Mouse (Mus musculus) urinary bladder, adult 18-20 months (tissue): Measurements from ENCODE around the gene Foxk1.

Experiments
- DNase-seq, 2 experiments: peaks; one replicate each; pipeline ENCODE4 v3.0.0; 2022; ENCODE audit warnings: low spot score in 2 of 2, mixed read lengths in 2 of 2

Gene Foxk1

DNA sequence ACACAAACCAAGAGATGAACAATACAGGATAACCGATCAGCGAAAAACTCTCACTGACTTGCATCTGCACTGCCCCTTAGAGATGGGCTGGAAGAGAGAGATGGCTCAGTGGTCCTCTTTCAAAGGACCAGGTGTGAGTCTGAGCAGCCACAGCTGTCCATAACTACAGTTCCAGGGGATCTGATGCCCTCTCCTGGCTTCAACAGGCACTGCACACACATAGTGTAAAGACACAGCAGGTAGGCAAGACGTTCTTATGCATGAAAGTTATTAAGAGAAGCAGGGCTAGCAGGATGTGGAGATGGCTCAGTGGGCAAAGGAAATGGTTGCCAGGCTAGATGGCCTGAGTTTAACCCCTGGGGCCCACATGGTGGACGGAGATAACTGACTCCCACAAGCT is 13.6 kb upstream of the Foxk1 start:
- DNase-seq, result no peak

DNA sequence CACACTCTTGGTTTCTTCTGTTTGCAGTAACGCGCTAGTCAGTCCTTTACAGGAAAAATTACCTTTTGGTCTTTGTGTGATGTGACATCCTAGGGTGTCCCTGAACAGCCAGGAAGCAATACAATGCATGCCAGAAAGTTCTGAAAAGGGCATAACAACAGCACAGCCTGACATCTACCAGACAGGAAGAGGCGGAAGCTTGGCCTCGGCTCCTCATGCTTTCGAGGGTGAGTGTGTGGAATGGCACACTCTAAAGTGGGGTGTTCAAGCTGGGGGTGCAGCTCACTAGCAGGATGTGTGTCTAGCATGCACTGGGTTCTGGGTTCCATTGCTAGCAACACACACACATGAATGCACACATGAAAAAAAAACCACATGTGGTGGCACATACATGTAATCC is 9.6 kb upstream of the Foxk1 start:
- no peak for DNase-seq

DNA sequence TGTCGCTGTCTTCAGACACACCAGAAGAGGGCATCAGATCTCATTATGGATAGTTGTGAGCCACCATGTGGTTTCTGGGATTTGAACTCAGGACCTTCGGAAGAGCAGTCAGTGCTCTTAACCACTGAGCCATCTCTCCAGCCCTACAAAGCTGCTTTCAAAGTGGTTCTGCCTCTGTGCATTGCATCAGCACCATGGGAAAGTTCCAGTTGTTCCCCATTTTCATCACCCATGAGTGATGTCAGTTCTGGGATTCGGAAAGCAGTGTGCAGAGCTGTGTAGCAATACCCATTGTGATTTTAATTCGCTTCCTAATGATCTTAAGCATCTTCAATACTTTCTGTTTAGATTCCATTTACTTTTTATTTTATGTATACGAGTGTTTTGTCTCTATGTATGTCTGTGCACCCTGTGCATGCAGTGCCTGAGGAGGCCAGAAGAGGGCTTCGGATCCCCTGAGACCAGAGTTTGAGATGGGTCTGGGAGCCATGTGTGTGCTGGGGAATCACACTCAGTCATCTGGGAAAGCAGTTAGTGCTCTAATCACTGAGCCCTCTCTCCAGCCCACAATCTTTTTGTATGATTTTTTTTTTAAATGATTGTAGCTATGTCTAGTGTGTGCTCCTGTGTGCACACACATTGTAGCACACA is 6.6 kb upstream of the Foxk1 start:
- DNase-seq, result no peak

DNA sequence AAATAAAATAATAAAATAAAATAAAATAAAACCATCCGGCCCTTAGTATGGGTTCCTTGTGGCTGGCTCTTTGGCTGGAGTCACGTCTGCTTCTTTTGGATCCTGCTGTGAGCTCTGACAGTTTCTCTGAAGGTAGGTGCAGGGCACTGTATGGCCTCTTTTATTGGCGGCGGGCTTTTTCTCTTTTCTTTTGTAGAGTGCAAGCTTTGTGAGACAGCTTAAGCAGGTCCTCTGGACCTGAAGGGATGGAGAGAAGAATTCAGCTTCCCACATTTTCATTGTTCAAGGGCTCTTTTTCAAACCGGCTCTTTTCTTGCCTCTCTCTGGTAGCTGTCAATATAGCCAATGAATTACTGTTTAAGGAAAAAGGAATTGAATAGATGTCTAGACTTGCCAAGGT is 5.4 kb upstream of the Foxk1 start:
- DNase-seq, result no peak

DNA sequence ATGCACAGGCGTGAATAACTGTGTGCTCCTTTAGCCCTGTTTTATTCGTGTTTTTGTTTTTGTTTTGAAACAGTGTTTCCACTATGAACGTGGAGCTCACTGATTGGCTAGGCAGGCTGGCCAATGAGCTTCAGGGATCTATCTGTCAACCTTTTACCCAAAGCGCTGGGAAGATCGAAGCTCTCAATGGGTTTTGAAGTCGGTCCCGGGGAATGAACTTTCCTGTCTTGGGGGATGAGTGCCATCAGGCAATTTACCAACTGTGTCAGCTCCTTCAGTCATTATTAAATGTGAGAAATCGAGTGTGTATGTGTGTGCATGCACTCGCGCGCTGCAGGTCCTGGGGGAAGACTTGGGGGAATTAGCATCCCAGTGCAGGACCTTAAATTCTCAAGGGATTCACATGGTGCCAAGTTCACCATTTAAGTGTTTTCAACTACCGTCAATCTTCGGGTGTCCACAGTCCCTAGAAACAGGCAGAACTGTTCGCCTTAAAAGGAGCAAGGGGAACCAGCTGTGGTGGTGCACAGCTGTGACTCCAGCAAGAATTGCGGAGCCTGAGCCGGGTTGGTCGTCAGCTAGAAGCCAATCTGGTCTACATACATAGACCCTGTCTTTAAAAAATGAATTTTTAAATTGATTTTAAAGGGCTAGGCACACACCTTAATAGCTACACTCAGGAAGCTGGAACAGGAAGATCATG is 965 bp upstream of the Foxk1 start:
- DNase-seq, result no peak

DNA sequence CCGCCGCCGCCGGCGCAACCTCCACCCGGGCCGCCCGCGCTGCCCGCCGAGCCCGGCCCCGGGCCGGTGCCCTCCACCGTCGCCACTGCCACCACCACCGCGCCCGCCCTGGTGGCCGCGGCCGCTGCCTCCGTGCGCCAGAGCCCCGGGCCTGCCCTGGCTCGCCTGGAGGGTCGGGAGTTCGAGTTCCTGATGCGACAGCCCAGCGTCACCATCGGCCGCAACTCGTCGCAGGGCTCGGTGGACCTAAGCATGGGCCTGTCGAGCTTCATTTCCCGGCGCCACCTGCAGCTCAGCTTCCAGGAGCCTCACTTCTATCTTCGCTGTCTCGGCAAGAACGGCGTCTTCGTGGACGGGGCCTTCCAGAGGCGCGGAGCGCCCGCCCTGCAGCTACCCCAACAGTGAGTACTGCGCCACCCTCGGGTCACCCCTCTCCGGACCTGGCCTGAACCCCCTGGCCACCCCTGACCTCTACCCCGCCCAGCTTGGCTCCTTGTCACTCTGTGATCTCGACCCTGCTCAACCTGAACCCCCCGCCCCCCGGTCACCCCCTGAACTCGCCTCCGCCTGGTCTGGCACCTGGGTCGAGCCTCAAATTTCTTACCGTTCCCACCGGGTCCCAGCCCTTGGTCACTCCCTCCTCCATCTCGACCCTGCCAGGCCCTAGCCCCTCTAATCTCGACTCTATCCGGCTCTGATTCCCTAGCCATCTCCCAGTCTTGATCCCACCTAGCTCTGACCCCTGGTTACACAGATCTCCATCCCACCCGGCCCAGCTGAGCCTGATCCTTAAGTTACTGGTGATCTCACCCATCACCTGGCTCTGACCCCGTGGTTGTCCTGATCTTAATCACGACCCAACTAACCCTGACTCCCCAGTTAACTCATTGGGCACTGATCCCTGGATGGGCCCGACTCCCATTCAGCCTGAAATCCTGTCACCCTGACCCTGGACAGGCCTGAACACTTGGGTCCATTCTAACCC is 636 bp downstream of the Foxk1 start:
- peak in 1 of 2 experiments; percentile 54 for DNase-seq

DNA sequence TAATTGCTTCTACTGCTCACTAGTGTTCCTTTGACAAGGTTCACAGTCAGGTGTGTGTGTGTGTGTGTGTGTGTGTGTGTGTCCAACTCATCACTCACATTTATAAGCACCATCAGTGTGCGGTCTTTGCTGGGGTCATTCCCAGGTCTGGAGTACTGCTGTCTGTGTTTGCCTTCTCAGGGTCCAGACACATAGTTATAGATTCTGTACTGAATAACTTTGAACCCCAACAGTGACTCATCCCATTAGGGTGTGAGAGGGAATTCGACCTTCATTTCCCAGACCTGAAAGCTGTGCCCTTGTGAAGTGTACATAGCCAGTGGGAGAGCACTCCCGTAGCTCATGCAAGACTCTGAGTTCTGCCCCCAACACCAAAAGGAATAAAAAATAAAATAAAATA is 2.4 kb downstream of the Foxk1 start:
- no peak for DNase-seq

DNA sequence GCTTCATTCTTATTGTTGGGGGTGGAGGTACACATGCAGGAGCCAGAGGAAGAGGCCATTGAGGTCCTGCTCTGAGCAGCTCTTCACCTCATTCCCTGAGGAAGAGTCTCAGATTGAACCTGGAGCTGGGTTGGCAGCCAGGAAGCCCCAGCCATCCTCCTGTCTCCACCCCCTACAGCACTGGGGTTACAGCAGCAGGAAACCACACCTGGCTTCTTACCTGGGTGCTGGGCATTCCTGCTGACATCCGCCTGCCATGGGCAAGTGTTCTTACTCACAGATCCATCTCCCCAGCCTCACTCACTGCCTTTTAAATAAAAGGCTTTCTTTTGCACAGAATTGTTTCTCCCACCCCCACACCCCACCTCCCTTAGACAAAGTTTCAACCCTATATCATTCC is 3.0 kb downstream of the Foxk1 start:
- DNase-seq, result no peak

DNA sequence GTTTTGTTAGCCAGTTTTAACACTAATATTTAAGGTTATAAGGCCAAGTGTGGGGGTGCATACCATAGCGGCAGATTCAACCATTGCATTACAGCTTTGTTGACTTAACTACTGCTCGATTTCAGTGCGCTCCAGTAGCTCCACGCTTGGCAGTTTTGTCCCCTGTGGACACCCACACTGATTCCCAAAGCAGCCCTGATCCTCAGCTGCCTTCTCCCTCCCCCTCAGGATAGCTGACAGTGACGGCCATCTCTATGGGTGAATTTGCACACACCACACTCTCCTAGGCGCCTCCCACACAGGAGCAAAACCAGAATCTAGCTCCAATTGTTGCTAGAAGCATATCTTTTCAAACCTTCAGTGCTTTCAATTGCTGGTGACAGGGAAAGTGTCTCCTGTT is 4.1 kb downstream of the Foxk1 start:
- no peak for DNase-seq

DNA sequence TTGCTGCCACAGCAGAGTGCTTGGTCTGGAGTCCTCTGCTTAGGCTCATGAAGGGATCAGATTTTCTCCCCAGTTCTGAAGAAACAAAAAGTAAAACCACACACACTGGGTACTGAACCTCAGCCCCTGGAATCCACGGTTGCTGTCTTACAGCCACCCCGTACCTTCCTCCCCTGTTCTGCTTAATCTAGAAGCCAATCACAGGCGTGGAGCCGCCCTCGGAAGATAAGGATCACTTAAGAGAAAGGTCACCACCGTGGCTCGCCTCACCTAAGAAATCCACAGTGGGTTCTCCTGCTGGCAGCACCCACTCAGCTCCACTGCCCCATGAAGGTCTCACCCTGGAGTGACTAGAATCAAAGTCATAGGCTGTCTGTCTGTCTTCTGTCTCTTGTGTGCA is 5.1 kb downstream of the Foxk1 start:
- no peak for DNase-seq

DNA sequence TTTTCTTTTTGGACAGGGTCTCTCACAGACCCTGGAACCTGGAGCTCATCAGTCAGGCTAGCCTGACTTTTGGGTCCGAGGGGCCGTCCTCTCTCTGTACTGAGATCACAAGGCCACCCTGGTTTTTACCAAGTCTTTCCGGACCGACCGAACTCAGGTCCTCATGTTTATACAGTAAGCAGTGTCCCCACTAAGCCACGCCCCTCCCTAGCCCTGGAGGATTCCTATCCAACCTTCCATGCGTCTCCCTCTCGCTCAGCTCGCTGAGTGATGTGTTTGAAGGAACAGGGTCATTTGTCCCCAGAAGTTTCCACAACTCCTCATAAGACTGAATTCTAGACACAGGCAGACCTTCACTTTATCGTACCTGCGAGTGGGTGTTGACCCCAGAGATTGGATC is 5.6 kb downstream of the Foxk1 start:
- no peak for DNase-seq

DNA sequence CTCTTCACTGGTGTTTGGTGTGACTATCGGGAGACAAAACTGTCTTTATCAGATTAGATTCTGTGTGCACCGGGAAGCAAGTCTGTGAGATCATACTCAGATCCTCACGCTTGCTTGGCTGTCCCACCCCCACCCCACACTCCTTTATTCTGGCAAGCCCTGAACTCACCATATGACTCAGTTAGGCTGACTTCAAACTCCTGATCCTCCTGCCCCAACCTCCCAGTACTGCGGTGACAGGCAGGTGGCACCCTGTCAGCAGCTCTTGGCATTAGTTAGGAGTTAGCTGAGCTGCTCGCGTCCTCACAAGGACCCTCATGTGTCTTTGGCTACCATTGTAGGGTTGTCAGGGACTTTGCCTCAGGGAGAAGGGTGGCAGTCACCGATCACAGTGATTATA is 6.1 kb downstream of the Foxk1 start:
- no peak for DNase-seq

DNA sequence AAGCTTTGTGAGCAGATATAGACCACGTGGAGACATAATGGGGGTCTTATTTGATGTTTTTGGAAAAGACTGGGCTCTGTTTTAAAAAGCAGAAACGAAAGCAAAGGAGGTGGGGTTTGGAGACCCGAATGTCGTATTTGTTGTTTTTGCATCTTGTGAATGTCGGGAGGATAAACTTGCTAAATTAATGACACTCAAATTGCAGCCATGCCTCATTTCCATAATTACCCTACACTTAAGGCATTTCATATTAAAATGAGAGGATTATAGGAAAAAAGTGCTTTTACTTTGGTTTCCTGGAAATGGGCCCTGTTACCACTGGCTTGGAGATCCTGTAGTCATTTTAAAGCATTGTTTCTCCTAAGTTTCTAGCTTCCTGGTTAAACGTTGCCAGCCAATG is 7.9 kb downstream of the Foxk1 start:
- no peak for DNase-seq

DNA sequence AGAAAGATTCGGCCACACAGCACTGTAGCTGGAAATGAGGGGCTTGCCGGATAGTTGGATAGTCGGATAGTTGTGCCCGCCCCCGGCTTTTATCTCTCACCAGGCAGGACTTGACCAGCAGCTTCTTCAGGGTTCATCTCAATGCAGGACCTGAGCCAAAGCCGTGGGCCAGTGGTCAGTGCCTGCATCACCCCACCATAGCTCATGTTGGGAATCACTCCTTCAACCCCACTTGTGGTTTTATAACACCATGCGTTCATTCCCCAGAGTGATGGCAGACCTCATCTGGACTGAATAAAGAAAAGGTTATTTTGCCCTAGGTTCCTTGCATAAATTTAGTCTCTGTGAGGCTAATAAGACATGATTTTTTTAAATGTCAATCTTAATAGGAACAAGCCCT is 9.1 kb downstream of the Foxk1 start:
- DNase-seq, result no peak

DNA sequence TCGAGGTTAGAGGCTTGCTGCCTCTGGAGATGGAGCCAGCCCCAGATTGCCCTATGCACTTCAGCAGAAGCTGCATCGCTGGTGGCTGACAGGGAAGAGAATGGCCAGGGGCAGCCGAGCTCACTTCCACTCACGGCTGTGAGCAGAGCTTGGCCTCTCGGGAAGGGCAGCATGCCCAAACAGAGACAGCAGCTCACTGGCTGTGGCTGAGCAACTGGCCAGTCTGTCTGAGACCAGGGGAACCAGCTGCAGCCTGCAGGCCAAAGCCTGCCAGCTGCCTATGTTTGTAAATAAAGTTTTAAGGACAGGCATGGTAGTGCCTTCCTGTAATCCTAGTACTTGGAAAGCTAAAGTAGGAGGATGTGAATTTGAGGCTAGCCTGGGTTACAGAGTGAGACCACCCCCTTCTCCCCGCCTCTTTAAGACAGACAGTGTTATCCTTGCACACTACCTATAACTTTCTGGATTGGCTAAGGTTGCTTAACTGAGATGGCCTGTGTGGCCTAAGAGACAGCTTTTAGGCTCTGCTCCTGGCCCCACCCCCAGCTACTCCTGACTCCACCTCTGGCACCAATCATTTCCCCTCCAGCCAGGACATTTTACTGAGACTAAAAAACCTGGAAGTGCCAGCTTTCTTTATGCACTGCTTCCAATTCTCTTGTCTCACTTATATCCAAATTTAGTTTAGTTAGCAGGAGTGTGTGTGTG is 11.5 kb downstream of the Foxk1 start:
- no peak for DNase-seq

DNA sequence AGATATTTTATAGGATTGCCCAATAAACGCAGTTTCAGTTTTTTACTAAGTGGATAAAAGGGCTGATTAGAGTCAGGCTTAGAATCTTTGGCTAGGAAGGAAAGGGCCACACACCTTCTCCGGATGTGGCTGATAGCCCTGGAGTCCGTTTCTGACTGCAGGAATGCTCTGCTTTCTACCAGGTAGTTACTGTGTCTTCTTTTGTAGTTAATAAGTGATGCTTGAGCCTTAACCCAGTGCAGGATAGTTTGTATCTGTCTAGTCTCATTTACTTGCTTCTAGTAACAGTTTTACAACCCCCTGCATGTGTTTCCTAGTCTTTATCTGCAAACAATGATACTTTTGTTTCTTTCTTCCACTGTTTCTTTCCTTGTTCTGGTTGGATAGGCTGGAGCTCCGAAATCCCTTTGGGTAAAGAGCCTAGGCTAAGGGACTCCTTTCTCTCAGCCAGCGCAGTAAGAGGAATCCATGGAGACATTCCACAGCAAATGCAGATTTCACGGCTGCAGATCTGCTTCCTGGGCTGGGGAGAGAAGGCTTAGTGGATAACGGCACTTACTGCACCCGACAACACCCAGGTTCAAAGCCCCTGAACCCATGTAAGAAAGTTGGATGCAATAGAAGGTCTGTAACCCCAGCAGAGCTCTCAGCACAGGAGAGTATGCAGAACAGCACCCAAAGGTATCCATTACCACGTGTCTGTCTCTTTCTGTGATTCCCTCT is 12.6 kb downstream of the Foxk1 start:
- DNase-seq, result no peak

DNA sequence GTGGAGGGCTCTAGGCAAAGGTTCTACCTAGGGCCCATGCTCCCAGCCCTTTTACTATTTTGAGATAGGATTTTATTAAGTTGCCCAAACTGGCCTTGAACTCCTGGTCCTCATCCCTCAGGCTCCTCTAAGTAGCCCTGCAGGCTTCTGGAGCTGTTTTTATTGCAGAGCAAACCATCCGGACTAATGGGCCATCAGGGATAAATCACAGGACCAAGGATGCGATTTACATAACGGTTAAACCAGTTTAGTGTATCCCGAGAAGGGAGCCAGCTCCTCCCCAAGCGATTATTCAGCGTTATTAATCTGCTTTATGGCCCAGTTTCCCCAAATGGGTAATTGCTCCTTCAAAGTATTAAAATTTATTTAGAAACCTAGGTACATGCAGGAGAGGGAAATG is 14.1 kb downstream of the Foxk1 start:
- no peak for DNase-seq

DNA sequence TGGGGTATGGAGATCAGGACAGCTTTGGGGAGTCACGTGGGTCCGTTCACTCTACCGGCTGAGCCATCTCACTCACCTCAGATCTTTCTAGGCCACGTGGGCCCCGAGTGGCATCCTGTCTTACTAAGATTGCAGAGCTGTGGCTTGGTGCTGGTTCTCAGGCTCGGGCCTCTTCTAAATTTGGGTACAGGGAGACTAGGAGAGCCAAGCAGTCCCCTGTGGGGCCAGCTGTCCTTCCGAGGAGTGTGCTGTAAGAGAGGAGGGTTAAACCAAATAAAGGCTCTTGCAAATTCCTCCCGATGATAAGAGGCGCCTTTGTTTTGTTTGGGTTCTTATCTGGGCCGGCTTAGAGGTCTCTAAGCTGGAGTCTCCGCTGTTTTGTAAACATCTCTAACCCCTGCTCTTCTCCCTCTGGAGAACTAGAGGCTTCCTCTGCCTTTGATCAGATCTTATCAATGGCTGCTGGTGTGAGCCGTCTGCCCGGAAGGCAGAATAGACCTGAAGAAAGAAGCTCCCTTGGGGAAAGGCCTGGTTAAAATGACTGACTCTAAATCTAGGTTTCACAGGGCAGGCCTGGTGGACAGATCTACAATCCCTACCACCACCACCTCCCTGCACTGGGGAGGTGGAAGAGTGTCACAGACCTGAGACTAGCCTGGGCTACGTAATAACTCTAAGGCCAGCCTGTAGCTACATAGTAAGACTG is 14.9 kb downstream of the Foxk1 start:
- no peak for DNase-seq

DNA sequence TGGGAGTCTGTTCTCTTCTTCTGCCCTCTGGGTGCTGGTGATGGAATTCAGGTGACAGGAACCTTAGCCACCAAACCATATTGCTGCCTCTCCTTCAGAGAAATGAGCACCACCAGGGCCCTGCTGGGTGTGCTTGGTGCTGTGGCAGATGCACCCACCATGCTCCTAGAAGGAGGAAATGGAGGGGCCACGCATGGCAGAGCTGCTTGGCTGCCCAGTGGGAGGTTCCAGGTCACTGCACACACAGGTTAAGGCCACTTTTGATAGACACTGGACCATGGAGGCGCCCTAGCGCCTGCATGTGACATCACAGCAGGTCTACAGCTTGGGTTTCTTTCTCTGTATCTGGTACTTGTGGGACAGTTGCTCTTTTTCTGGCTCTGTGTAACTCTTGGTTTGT is 15.8 kb downstream of the Foxk1 start:
- DNase-seq, result no peak

DNA sequence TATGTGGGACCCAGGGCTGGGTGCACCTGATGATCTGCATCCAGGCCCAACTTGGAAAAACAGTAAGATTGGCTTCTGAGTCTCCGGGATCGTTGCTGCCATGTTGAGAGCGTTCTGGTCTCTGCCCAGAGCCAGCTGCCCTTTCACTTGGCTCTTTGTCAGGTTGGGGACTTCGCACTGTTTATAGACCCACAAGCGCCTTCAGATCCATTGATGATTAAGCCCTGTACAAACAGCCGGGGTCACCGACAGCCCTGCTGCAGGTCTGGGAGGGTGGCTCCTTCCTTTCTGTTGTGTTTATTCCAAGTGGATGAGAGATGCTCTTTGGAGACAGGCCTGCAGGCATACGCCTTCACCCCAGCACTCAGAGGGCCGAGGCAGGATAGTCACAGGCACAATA is 16.6 kb downstream of the Foxk1 start:
- DNase-seq, result no peak

DNA sequence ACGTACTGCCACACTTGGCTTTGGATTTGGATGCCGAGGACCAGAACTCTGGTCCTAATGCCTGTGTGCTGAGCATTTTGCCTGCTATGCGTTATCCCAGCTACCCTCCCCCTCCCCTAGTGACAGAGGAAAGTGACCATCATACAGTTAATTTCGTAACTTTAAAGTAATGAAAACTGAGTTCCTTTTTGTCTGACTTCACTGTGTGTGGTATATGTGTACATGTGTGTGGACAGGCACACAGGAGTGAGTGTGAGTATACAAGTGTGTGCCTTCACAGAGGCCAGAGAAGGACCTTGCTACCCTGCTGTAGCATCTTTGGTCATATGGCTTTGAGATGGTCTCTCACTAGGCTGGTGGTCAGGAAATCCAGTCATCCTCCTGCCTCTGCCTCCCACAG is 17.1 kb downstream of the Foxk1 start:
- no peak for DNase-seq
